Mouse (Mus musculus): ENCODE measurements around the gene Hoxb2. TPM values are rescaled to one million over a fixed set of nuclear protein-coding genes. Genes with fewer than 3 reads are reported as not detected.

The Hoxb2 gene
- polyA plus RNA-seq, 1 experiment from 2014 or later = 36.9 TPM

- under 1% methylated on average over 34 of the region's 45 CpGs for WGBS
- Histone ChIP-seq H3K4me1 (peaks cover 21% of the 10 kb centered on the region; the same call in 1 of the 2 replicates), H3K9ac (peak overlapping the region; percentile 77), H3K27ac (peak overlapping the region; percentile 99), H3K4me2 (peak overlapping the region; percentile 70), H3K4me3 (peak overlapping the region; percentile 58), H3K27me3 (peaks cover 65% of the 10 kb centered on the region), H3K9me3 (no peaks in the 10 kb centered on the region), H3K36me3 (no peaks in the 10 kb centered on the region)
- peak; percentile 73 for ATAC-seq (ENCODE audit: borderline replicate concordance, extremely low read depth, low FRiP score, low TSS enrichment)
Measured at GRCm38 (mm10) chr11:96318368-96319070, 31.8 kb upstream of the Hoxb2 start.

GRCm38 (mm10) chr11:96319071-96319902 is 31.0 kb upstream of the Hoxb2 start:
- H3K27me3 ChIP-seq = peaks cover 62% of the 10 kb centered on the region
- H3K4me1 ChIP-seq = peaks cover 18% of the 10 kb centered on the region; the same call in 1 of the 2 replicates
- peak overlapping the region; percentile 77 for H3K9ac ChIP-seq
- H3K4me2 ChIP-seq = peak overlapping the region; percentile 70
- under 1% methylated on average over 26 of the region's 34 CpGs for WGBS
- no peaks in the 10 kb centered on the region for H3K9me3 ChIP-seq
- peak; percentile 72 for ATAC-seq (ENCODE audit: borderline replicate concordance, extremely low read depth, low FRiP score, low TSS enrichment)
- peak overlapping the region; percentile 99 for H3K27ac ChIP-seq
- no peaks in the 10 kb centered on the region for H3K36me3 ChIP-seq
- peak overlapping the region; percentile 58 for H3K4me3 ChIP-seq

- peak overlapping the region; percentile 77 for H3K9ac ChIP-seq
- peaks cover 60% of the 10 kb centered on the region for H3K27me3 ChIP-seq
- no peak; the same call in 1 of the 2 replicates for ATAC-seq (ENCODE audit: borderline replicate concordance, extremely low read depth, low FRiP score, low TSS enrichment)
- peaks cover 17% of the 10 kb centered on the region; the same call in 1 of the 2 replicates for H3K4me1 ChIP-seq
- H3K27ac ChIP-seq = peak overlapping the region; percentile 99
- no peaks in the 10 kb centered on the region for H3K9me3 ChIP-seq
- H3K36me3 ChIP-seq = no peaks in the 10 kb centered on the region
- under 1% methylated on average over 29 of the region's 29 CpGs for WGBS
- H3K4me2 ChIP-seq = peak overlapping the region; percentile 70
- H3K4me3 ChIP-seq = peak overlapping the region; percentile 58
Measured at GRCm38 (mm10) chr11:96319910-96320309, 30.4 kb upstream of the Hoxb2 start.

GRCm38 (mm10) chr11:96320688-96321087 is 29.6 kb upstream of the Hoxb2 start:
- Histone ChIP-seq H3K36me3 (no peaks in the 10 kb centered on the region), H3K4me3 (peak overlapping the region; percentile 58), H3K4me1 (peaks cover 16% of the 10 kb centered on the region; the same call in 1 of the 2 replicates), H3K9ac (peak overlapping the region; percentile 77), H3K27ac (peak overlapping the region; percentile 99), H3K27me3 (peaks cover 60% of the 10 kb centered on the region), H3K4me2 (peak overlapping the region; percentile 70), H3K9me3 (no peaks in the 10 kb centered on the region)
- 6% methylated on average over 17 of the region's 17 CpGs for WGBS
- ATAC-seq (ENCODE audit: borderline replicate concordance, extremely low read depth, low FRiP score, low TSS enrichment) = no peak

GRCm38 (mm10) chr11:96321846-96322245 is 28.5 kb upstream of the Hoxb2 start:
- Histone ChIP-seq H3K27me3 (peaks cover 60% of the 10 kb centered on the region), H3K9ac (peak overlapping the region; percentile 59), H3K4me1 (peaks cover 7% of the 10 kb centered on the region; the same call in 1 of the 2 replicates), H3K4me3 (peak overlapping the region; percentile 58), H3K9me3 (no peaks in the 10 kb centered on the region), H3K4me2 (peak overlapping the region; percentile 70), H3K27ac (peak overlapping the region; percentile 99), H3K36me3 (no peaks in the 10 kb centered on the region)
- no peak for ATAC-seq (ENCODE audit: borderline replicate concordance, extremely low read depth, low FRiP score, low TSS enrichment)
- WGBS = 8% methylated on average over 5 of the region's 5 CpGs

- H3K4me2 ChIP-seq = peak overlapping the region; percentile 70
Measured at GRCm38 (mm10) chr11:96322738-96323137, 27.6 kb upstream of the Hoxb2 start.

GRCm38 (mm10) chr11:96323154-96323553 is 27.2 kb upstream of the Hoxb2 start, which contains the start of gene Hoxb3:
Gene Hoxb3, plus strand, starts transcription at chr11:96323326.
- H3K9ac ChIP-seq = peak within 1 kb of the TSS; percentile 59
- H3K27ac ChIP-seq = peak within 1 kb of the TSS; percentile 99
- 0 out of 2 replicates have a peak, but pooled peaks cover 7% of the 10 kb centered on the region for H3K4me1 ChIP-seq
- H3K9me3 ChIP-seq = no peaks in the 10 kb centered on the region
- peak within 1 kb of the TSS; percentile 58 for H3K4me3 ChIP-seq
- no peaks in the 10 kb centered on the region for H3K36me3 ChIP-seq
- WGBS = 23% methylated on average over 10 of the region's 10 CpGs
- ATAC-seq (ENCODE audit: borderline replicate concordance, extremely low read depth, low FRiP score, low TSS enrichment) = no peak
- H3K27me3 ChIP-seq = peaks cover 63% of the 10 kb centered on the region
- peak within 1 kb of the TSS; percentile 70 for H3K4me2 ChIP-seq

More at GRCm38 (mm10) chr11:96322738-96323137, 27.6 kb upstream of the Hoxb2 start:
- no peaks in the 10 kb centered on the region for H3K36me3 ChIP-seq
- H3K4me1 ChIP-seq = 0 out of 2 replicates have a peak, but pooled peaks cover 7% of the 10 kb centered on the region
- ATAC-seq (ENCODE audit: borderline replicate concordance, extremely low read depth, low FRiP score, low TSS enrichment) = no peak
- H3K27ac ChIP-seq = peak overlapping the region; percentile 99
- H3K27me3 ChIP-seq = peaks cover 63% of the 10 kb centered on the region
- WGBS = 12% methylated on average over 6 of the region's 6 CpGs
- H3K9me3 ChIP-seq = no peaks in the 10 kb centered on the region
- peak overlapping the region; percentile 59 for H3K9ac ChIP-seq
- H3K4me3 ChIP-seq = peak overlapping the region; percentile 58

- Histone ChIP-seq H3K4me1 (peaks cover 8% of the 10 kb centered on the region; the same call in 1 of the 2 replicates), H3K4me3 (peak overlapping the region; percentile 58), H3K36me3 (no peaks in the 10 kb centered on the region), H3K9ac (peak overlapping the region; percentile 59), H3K27ac (peak overlapping the region; percentile 99), H3K27me3 (peaks cover 60% of the 10 kb centered on the region), H3K9me3 (no peaks in the 10 kb centered on the region), H3K4me2 (peak overlapping the region; percentile 70)
- WGBS = 10% methylated on average over 5 of the region's 5 CpGs
- ATAC-seq (ENCODE audit: borderline replicate concordance, extremely low read depth, low FRiP score, low TSS enrichment) = no peak
Measured at GRCm38 (mm10) chr11:96324125-96324524, 26.2 kb upstream of the Hoxb2 start.

- Histone ChIP-seq H3K4me1 (peaks cover 13% of the 10 kb centered on the region), H3K9ac (peak overlapping the region; percentile 59), H3K36me3 (no peaks in the 10 kb centered on the region), H3K27me3 (peaks cover 58% of the 10 kb centered on the region), H3K9me3 (no peaks in the 10 kb centered on the region), H3K4me3 (peak overlapping the region; percentile 58), H3K27ac (peak overlapping the region; percentile 99), H3K4me2 (peak overlapping the region; percentile 70)
- 14% methylated on average over 8 of the region's 8 CpGs for WGBS
- no peak for ATAC-seq (ENCODE audit: borderline replicate concordance, extremely low read depth, low FRiP score, low TSS enrichment)
Measured at GRCm38 (mm10) chr11:96324965-96325364, 25.4 kb upstream of the Hoxb2 start.

- no peak for ATAC-seq (ENCODE audit: borderline replicate concordance, extremely low read depth, low FRiP score, low TSS enrichment)
- peaks cover 21% of the 10 kb centered on the region for H3K4me1 ChIP-seq
- H3K9me3 ChIP-seq = no peaks in the 10 kb centered on the region
- no peaks in the 10 kb centered on the region for H3K36me3 ChIP-seq
- H3K27me3 ChIP-seq = peaks cover 64% of the 10 kb centered on the region
- peak overlapping the region; percentile 70 for H3K4me2 ChIP-seq
- 13% methylated on average over 22 of the region's 22 CpGs for WGBS
- H3K9ac ChIP-seq = peak overlapping the region; percentile 59
- peak overlapping the region; percentile 58 for H3K4me3 ChIP-seq
- peak overlapping the region; percentile 99 for H3K27ac ChIP-seq
Measured at GRCm38 (mm10) chr11:96325747-96326212, 24.5 kb upstream of the Hoxb2 start.

GRCm38 (mm10) chr11:96326705-96327104 is 23.6 kb upstream of the Hoxb2 start:
- no peak for ATAC-seq (ENCODE audit: borderline replicate concordance, extremely low read depth, low FRiP score, low TSS enrichment)
- Histone ChIP-seq H3K4me1 (peaks cover 27% of the 10 kb centered on the region), H3K9me3 (no peaks in the 10 kb centered on the region), H3K27ac (peak overlapping the region; percentile 99), H3K4me3 (peak overlapping the region; percentile 58), H3K9ac (peak overlapping the region; percentile 59), H3K27me3 (peaks cover 71% of the 10 kb centered on the region), H3K4me2 (peak overlapping the region; percentile 70), H3K36me3 (no peaks in the 10 kb centered on the region)
- WGBS = 8% methylated on average over 12 of the region's 12 CpGs
